Mouse (Mus musculus): ENCODE measurements around the gene Bak1. TPM values are rescaled to one million over a fixed set of nuclear protein-coding genes. Genes with fewer than 3 reads are reported as not detected.
A peak's percentile ranks its signal among the peaks of the same experiment; 100 is the strongest.

The Bak1 gene
- 50.3 and 67.8 TPM in 2 replicates for polyA plus RNA-seq (2012; rRNA removed)

- no peaks in the 10 kb centered on the region for H3K27me3 ChIP-seq (ENCODE audit: control insufficient read depth, insufficient read depth, low read length)
- no peak for DNase-seq (ENCODE audit: low read depth in 1 of 2, low spot score in 2 of 2)
- H3K27ac ChIP-seq (ENCODE audit: insufficient read depth, low read length): peak within 1 kb of the TSS; percentile 79
- H3K4me3 ChIP-seq (ENCODE audit: extremely low read depth, insufficient read depth, insufficient read length): peak within 1 kb of the TSS; percentile 80
- 74% methylated on average over 3 of the region's 4 CpGs for WGBS
- TF ChIP-seq POLR2A (IDR thresholded peaks at IDR 0.05; ENCODE audit: low read depth, low read length): no peak
- no peak for TF ChIP-seq CTCF (IDR thresholded peaks at IDR 0.05; ENCODE audit: extremely low read depth, insufficient read depth, insufficient read length, insufficient replicate concordance)
- peaks cover 18% of the 10 kb centered on the region; the same call in 1 of the 2 replicates for H3K4me1 ChIP-seq (ENCODE audit: control insufficient read depth, insufficient read depth, insufficient read length)
- H3K36me3 ChIP-seq (ENCODE audit: control insufficient read depth, insufficient read depth, low read length): peaks cover 5% of the 10 kb centered on the region
These were observed at the start of gene Bak1 for GRCm38 (mm10) chr17:27028909-27029308. Gene Bak1, minus strand, starts transcription at chr17:27029009.

- Histone ChIP-seq H3K36me3 (ENCODE audit: control insufficient read depth, insufficient read depth, low read length) (peaks cover 7% of the 10 kb centered on the region), H3K4me1 (ENCODE audit: control insufficient read depth, insufficient read depth, insufficient read length) (peaks cover 23% of the 10 kb centered on the region; the same call in 1 of the 2 replicates), H3K4me3 (ENCODE audit: extremely low read depth, insufficient read depth, insufficient read length) (no peak overlapping the region), H3K27ac (ENCODE audit: insufficient read depth, low read length) (no peak overlapping the region), H3K27me3 (ENCODE audit: control insufficient read depth, insufficient read depth, low read length) (no peaks in the 10 kb centered on the region)
- DNase-seq (ENCODE audit: low read depth in 1 of 2, low spot score in 2 of 2): no peak
- TF ChIP-seq POLR2A (IDR thresholded peaks at IDR 0.05; ENCODE audit: low read depth, low read length) (no peak), CTCF (IDR thresholded peaks at IDR 0.05; ENCODE audit: extremely low read depth, insufficient read depth, insufficient read length, insufficient replicate concordance) (no peak)
- WGBS: 81% methylated on average over 6 of the region's 6 CpGs
These were observed 49.7 kb upstream of the Bak1 start for GRCm38 (mm10) chr17:27078499-27078898.

DNA sequence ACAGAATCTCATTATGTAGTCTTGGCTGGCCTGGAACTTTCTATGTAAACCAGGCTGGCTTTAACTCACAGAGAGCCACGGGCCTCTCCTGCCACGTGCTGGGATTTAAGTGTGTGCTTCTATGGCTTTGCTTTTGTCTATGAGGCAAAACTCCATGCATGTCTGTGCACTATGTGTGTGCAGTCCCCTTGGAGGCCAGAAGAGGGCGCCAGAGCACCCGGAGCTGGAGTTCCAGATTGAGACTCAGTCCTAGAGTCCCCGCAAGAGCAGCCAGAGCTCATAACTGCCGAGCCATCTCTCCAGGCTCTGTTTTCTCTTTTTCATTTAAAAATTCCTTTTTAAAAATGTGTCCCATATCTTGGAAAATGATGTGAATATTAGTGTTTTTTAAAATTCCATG lies 49.1 kb upstream of the Bak1 start:
- no peak overlapping the region for H3K27ac ChIP-seq (ENCODE audit: insufficient read depth, low read length)
- DNase-seq (ENCODE audit: low read depth in 1 of 2, low spot score in 2 of 2): no peak
- no peak for TF ChIP-seq POLR2A (IDR thresholded peaks at IDR 0.05; ENCODE audit: low read depth, low read length)
- TF ChIP-seq CTCF (IDR thresholded peaks at IDR 0.05; ENCODE audit: extremely low read depth, insufficient read depth, insufficient read length, insufficient replicate concordance): peak; percentile 44; the same call in 1 of the 2 replicates
- peaks cover 7% of the 10 kb centered on the region for H3K36me3 ChIP-seq (ENCODE audit: control insufficient read depth, insufficient read depth, low read length)
- H3K4me1 ChIP-seq (ENCODE audit: control insufficient read depth, insufficient read depth, insufficient read length): peaks cover 22% of the 10 kb centered on the region; the same call in 1 of the 2 replicates
- H3K27me3 ChIP-seq (ENCODE audit: control insufficient read depth, insufficient read depth, low read length): no peaks in the 10 kb centered on the region
- WGBS: 86% methylated on average over 6 of the region's 6 CpGs
- no peak overlapping the region for H3K4me3 ChIP-seq (ENCODE audit: extremely low read depth, insufficient read depth, insufficient read length)

- Histone ChIP-seq H3K4me3 (ENCODE audit: extremely low read depth, insufficient read depth, insufficient read length) (no peak overlapping the region), H3K4me1 (ENCODE audit: control insufficient read depth, insufficient read depth, insufficient read length) (peaks cover 22% of the 10 kb centered on the region; the same call in 1 of the 2 replicates), H3K27ac (ENCODE audit: insufficient read depth, low read length) (no peak overlapping the region), H3K27me3 (ENCODE audit: control insufficient read depth, insufficient read depth, low read length) (no peaks in the 10 kb centered on the region), H3K36me3 (ENCODE audit: control insufficient read depth, insufficient read depth, low read length) (peaks cover 7% of the 10 kb centered on the region)
- peak; percentile 9; the same call in 1 of the 2 replicates for TF ChIP-seq CTCF (IDR thresholded peaks at IDR 0.05; ENCODE audit: extremely low read depth, insufficient read depth, insufficient read length, insufficient replicate concordance)
- no peak for TF ChIP-seq POLR2A (IDR thresholded peaks at IDR 0.05; ENCODE audit: low read depth, low read length)
- WGBS: 93% methylated on average over 7 of the region's 7 CpGs
- no peak for DNase-seq (ENCODE audit: low read depth in 1 of 2, low spot score in 2 of 2)
These were observed 48.3 kb upstream of the Bak1 start for GRCm38 (mm10) chr17:27077133-27077532.

- peaks cover 22% of the 10 kb centered on the region; the same call in 1 of the 2 replicates for H3K4me1 ChIP-seq (ENCODE audit: control insufficient read depth, insufficient read depth, insufficient read length)
- DNase-seq (ENCODE audit: low read depth in 1 of 2, low spot score in 2 of 2): no peak
- WGBS: 55% methylated on average over 17 of the region's 17 CpGs
- no peaks in the 10 kb centered on the region for H3K27me3 ChIP-seq (ENCODE audit: control insufficient read depth, insufficient read depth, low read length)
- TF ChIP-seq POLR2A (IDR thresholded peaks at IDR 0.05; ENCODE audit: low read depth, low read length) (no peak), CTCF (IDR thresholded peaks at IDR 0.05; ENCODE audit: extremely low read depth, insufficient read depth, insufficient read length, insufficient replicate concordance) (no peak)
- H3K36me3 ChIP-seq (ENCODE audit: control insufficient read depth, insufficient read depth, low read length): peaks cover 7% of the 10 kb centered on the region
- H3K27ac ChIP-seq (ENCODE audit: insufficient read depth, low read length): peak overlapping the region; percentile 51
- no peak overlapping the region for H3K4me3 ChIP-seq (ENCODE audit: extremely low read depth, insufficient read depth, insufficient read length)
These were observed 46.3 kb upstream of the Bak1 start for GRCm38 (mm10) chr17:27074849-27075745.

DNA sequence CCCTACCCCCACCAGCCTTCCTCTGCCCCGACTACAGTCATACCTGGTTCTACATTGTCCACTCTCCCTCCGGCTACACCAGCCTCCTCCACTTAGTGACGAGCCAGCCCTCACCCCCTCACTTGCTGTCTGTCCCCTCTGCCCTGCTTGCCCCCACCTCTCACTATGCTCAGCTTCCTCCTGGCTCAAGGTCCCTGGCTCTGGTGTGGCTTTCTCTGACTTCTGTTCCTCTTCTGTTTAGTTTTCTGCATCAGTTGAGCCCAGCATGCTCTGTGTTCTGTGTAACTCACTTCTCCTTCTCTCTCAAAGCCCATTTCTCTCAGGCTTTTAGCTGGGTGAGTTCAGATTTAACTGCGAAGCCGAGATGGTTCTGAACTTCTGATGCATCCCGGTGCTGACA lies 45.4 kb upstream of the Bak1 start:
- Histone ChIP-seq H3K27ac (ENCODE audit: insufficient read depth, low read length) (peak overlapping the region; percentile 54), H3K4me3 (ENCODE audit: extremely low read depth, insufficient read depth, insufficient read length) (no peak overlapping the region), H3K27me3 (ENCODE audit: control insufficient read depth, insufficient read depth, low read length) (no peaks in the 10 kb centered on the region), H3K4me1 (ENCODE audit: control insufficient read depth, insufficient read depth, insufficient read length) (peaks cover 22% of the 10 kb centered on the region; the same call in 1 of the 2 replicates), H3K36me3 (ENCODE audit: control insufficient read depth, insufficient read depth, low read length) (peaks cover 7% of the 10 kb centered on the region)
- DNase-seq (ENCODE audit: low read depth in 1 of 2, low spot score in 2 of 2): peak; percentile 26 to 44
- WGBS: 35% methylated on average over 6 of the region's 6 CpGs
- TF ChIP-seq CTCF (IDR thresholded peaks at IDR 0.05; ENCODE audit: extremely low read depth, insufficient read depth, insufficient read length, insufficient replicate concordance): no peak
- no peak for TF ChIP-seq POLR2A (IDR thresholded peaks at IDR 0.05; ENCODE audit: low read depth, low read length)
